Mouse (Mus musculus) megakaryocyte, embryonic 14.5 days (primary cell): ENCODE results near the gene Rfc1.

ENCODE experiments used
- FLI1 ChIP-seq: IDR thresholded peaks from 2 replicates; pipeline ENCODE4 v1.6.1; 2012; ENCODE audit warnings: low read length, inconsistent platforms, mixed read lengths
- GATA1 ChIP-seq: IDR thresholded peaks from 3 replicates; pipeline ENCODE4 v1.6.1; 2012; ENCODE audit warnings: mixed read lengths, low read length, inconsistent platforms, borderline replicate concordance

GRCm38 (mm10) chr5:65326212-65326611 lies 9.3 kb downstream of the Rfc1 start:
- TF ChIP-seq GATA1 (no peak), FLI1 (no peak)
